Mouse (Mus musculus): ENCODE results near the gene Rbm47. TPM values are rescaled to one million over a fixed set of nuclear protein-coding genes. Genes with fewer than 3 reads are reported as not detected.

Gene Rbm47
- total and polyA plus RNA-seq, 3 experiments = 1.9 to 3.5 (median 2.2) TPM

- H3K27ac ChIP-seq = no peak overlapping the region
- DNase-seq = no peak
- 84% methylated on average over 4 of the region's 4 CpGs for WGBS
- no peak overlapping the region for H3K9ac ChIP-seq (ENCODE audit: low read depth, low read length)
- no peak for TF ChIP-seq POLR2A (IDR thresholded peaks at IDR 0.05; ENCODE audit: insufficient read depth, low read depth, low read length)
- no peak for TF ChIP-seq CTCF (IDR thresholded peaks at IDR 0.05)
- no peak for TF ChIP-seq EP300 (IDR thresholded peaks at IDR 0.05; ENCODE audit: insufficient read depth, low read depth, low read length)
- no peaks in the 10 kb centered on the region; the same call in 1 of the 2 replicates for H3K4me1 ChIP-seq (ENCODE audit: control insufficient read depth, insufficient read depth, low read length)
- H3K27me3 ChIP-seq (ENCODE audit: control insufficient read depth, insufficient read depth, low read length) = no peaks in the 10 kb centered on the region
- intact Hi-C loops (cut with DNase I) = no loop called here
- no peaks in the 10 kb centered on the region for H3K79me2 ChIP-seq (replicated peaks; ENCODE audit: control insufficient read depth, insufficient read depth, low read length)
- no peaks in the 10 kb centered on the region for H3K36me3 ChIP-seq (ENCODE audit: control insufficient read depth, insufficient read depth, low read length)
- no peak overlapping the region for H3K4me3 ChIP-seq
Measured at GRCm38 (mm10) chr5:66204966-66205365, 32.0 kb upstream of the Rbm47 start.

GRCm38 (mm10) chr5:66203424-66203823, 30.5 kb upstream of the Rbm47 start:
- DNase-seq = no peak
- no peak for TF ChIP-seq CTCF (IDR thresholded peaks at IDR 0.05)
- no peak for TF ChIP-seq POLR2A (IDR thresholded peaks at IDR 0.05; ENCODE audit: insufficient read depth, low read depth, low read length)
- TF ChIP-seq EP300 (IDR thresholded peaks at IDR 0.05; ENCODE audit: insufficient read depth, low read depth, low read length) = no peak
- 74% methylated on average over 1 of the region's 1 CpGs for WGBS
- Histone ChIP-seq H3K9ac (ENCODE audit: low read depth, low read length) (no peak overlapping the region), H3K36me3 (ENCODE audit: control insufficient read depth, insufficient read depth, low read length) (no peaks in the 10 kb centered on the region), H3K4me1 (ENCODE audit: control insufficient read depth, insufficient read depth, low read length) (no peaks in the 10 kb centered on the region; the same call in 1 of the 2 replicates), H3K27ac (no peak overlapping the region), H3K79me2 (replicated peaks; ENCODE audit: control insufficient read depth, insufficient read depth, low read length) (no peaks in the 10 kb centered on the region), H3K4me3 (no peak overlapping the region), H3K27me3 (ENCODE audit: control insufficient read depth, insufficient read depth, low read length) (no peaks in the 10 kb centered on the region)
- intact Hi-C loops (cut with DNase I) = no loop called here

GRCm38 (mm10) chr5:66200044-66200443, 27.1 kb upstream of the Rbm47 start:
- H3K36me3 ChIP-seq (ENCODE audit: control insufficient read depth, insufficient read depth, low read length) = no peaks in the 10 kb centered on the region
- H3K27me3 ChIP-seq (ENCODE audit: control insufficient read depth, insufficient read depth, low read length) = no peaks in the 10 kb centered on the region
- H3K4me1 ChIP-seq (ENCODE audit: control insufficient read depth, insufficient read depth, low read length) = no peaks in the 10 kb centered on the region; the same call in 1 of the 2 replicates
- intact Hi-C loops (cut with DNase I) = no loop called here
- no peak overlapping the region for H3K4me3 ChIP-seq
- H3K27ac ChIP-seq = no peak overlapping the region
- H3K79me2 ChIP-seq (replicated peaks; ENCODE audit: control insufficient read depth, insufficient read depth, low read length) = no peaks in the 10 kb centered on the region
- TF ChIP-seq EP300 (IDR thresholded peaks at IDR 0.05; ENCODE audit: insufficient read depth, low read depth, low read length) = no peak
- no peak for TF ChIP-seq CTCF (IDR thresholded peaks at IDR 0.05)
- TF ChIP-seq POLR2A (IDR thresholded peaks at IDR 0.05; ENCODE audit: insufficient read depth, low read depth, low read length) = no peak
- 54% methylated on average over 10 of the region's 10 CpGs for WGBS
- DNase-seq = peak in 1 of 2 experiments; percentile 27
- no peak overlapping the region for H3K9ac ChIP-seq (ENCODE audit: low read depth, low read length)

- Histone ChIP-seq H3K79me2 (replicated peaks; ENCODE audit: control insufficient read depth, insufficient read depth, low read length) (no peaks in the 10 kb centered on the region), H3K27me3 (ENCODE audit: control insufficient read depth, insufficient read depth, low read length) (no peaks in the 10 kb centered on the region), H3K9ac (ENCODE audit: low read depth, low read length) (no peak overlapping the region), H3K4me1 (ENCODE audit: control insufficient read depth, insufficient read depth, low read length) (no peaks in the 10 kb centered on the region; the same call in 1 of the 2 replicates), H3K36me3 (ENCODE audit: control insufficient read depth, insufficient read depth, low read length) (no peaks in the 10 kb centered on the region), H3K4me3 (no peak overlapping the region), H3K27ac (no peak overlapping the region)
- intact Hi-C loops (cut with DNase I) = no loop called here
- DNase-seq = no peak
- 82% methylated on average over 10 of the region's 10 CpGs for WGBS
- TF ChIP-seq CTCF (IDR thresholded peaks at IDR 0.05) = no peak
- TF ChIP-seq POLR2A (IDR thresholded peaks at IDR 0.05; ENCODE audit: insufficient read depth, low read depth, low read length) = no peak
- no peak for TF ChIP-seq EP300 (IDR thresholded peaks at IDR 0.05; ENCODE audit: insufficient read depth, low read depth, low read length)
Measured at GRCm38 (mm10) chr5:66195323-66195722, 22.4 kb upstream of the Rbm47 start.

GRCm38 (mm10) chr5:66193218-66193846, 20.4 kb upstream of the Rbm47 start:
- Histone ChIP-seq H3K9ac (ENCODE audit: low read depth, low read length) (no peak overlapping the region), H3K4me3 (no peak overlapping the region), H3K4me1 (ENCODE audit: control insufficient read depth, insufficient read depth, low read length) (no peaks in the 10 kb centered on the region), H3K79me2 (replicated peaks; ENCODE audit: control insufficient read depth, insufficient read depth, low read length) (no peaks in the 10 kb centered on the region), H3K36me3 (ENCODE audit: control insufficient read depth, insufficient read depth, low read length) (no peaks in the 10 kb centered on the region), H3K27me3 (ENCODE audit: control insufficient read depth, insufficient read depth, low read length) (no peaks in the 10 kb centered on the region), H3K27ac (no peak overlapping the region)
- 87% methylated on average over 11 of the region's 11 CpGs for WGBS
- no peak for TF ChIP-seq EP300 (IDR thresholded peaks at IDR 0.05; ENCODE audit: insufficient read depth, low read depth, low read length)
- TF ChIP-seq CTCF (IDR thresholded peaks at IDR 0.05) = no peak
- no peak for TF ChIP-seq POLR2A (IDR thresholded peaks at IDR 0.05; ENCODE audit: insufficient read depth, low read depth, low read length)
- intact Hi-C loops (cut with DNase I) = no loop called here
- DNase-seq = no peak

GRCm38 (mm10) chr5:66191185-66191503, 18.2 kb upstream of the Rbm47 start:
- 81% methylated on average over 7 of the region's 7 CpGs for WGBS
- no peak overlapping the region for H3K4me3 ChIP-seq
- TF ChIP-seq POLR2A (IDR thresholded peaks at IDR 0.05; ENCODE audit: insufficient read depth, low read depth, low read length) (no peak), CTCF (IDR thresholded peaks at IDR 0.05) (no peak), EP300 (IDR thresholded peaks at IDR 0.05; ENCODE audit: insufficient read depth, low read depth, low read length) (no peak)

More at GRCm38 (mm10) chr5:66191185-66191503, 18.2 kb upstream of the Rbm47 start:
- no peak overlapping the region for H3K9ac ChIP-seq (ENCODE audit: low read depth, low read length)
- no peaks in the 10 kb centered on the region for H3K36me3 ChIP-seq (ENCODE audit: control insufficient read depth, insufficient read depth, low read length)
- H3K27ac ChIP-seq = no peak overlapping the region
- no peaks in the 10 kb centered on the region for H3K79me2 ChIP-seq (replicated peaks; ENCODE audit: control insufficient read depth, insufficient read depth, low read length)
- no peak for DNase-seq
- H3K27me3 ChIP-seq (ENCODE audit: control insufficient read depth, insufficient read depth, low read length) = no peaks in the 10 kb centered on the region
- no peaks in the 10 kb centered on the region for H3K4me1 ChIP-seq (ENCODE audit: control insufficient read depth, insufficient read depth, low read length)
- intact Hi-C loops (cut with DNase I) = no loop called here

All from heart, adult 2 months (tissue).